Mouse (Mus musculus) layer of hippocampus, adult 11-12 months (tissue): Measurements from ENCODE around the gene Copa.

Experiments
- DNase-seq: peaks from one replicate; pipeline ENCODE4 v3.0.0; 2022; ENCODE audit warnings: low spot score

Copa gene

DNA sequence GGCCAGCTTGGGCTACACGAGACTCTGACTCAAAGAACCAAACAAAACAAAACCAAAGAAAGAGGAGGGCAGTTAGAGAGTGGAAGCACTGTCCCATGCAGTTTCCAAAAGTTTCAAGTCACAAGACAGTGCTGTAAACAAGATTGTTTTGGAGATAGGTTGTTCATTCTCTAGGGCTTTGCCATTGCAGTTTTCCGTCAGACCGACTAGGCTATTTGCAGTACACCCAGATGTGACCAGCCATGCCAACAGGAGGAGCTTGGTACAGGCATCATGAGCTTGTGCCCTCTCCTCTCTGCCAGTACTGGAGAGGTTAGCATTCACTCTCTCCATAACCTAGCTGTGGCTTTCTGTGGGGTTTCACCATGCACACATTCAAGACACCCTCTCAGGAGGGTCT, 11.2 kb downstream of the Copa start:
- no peak for DNase-seq

DNA sequence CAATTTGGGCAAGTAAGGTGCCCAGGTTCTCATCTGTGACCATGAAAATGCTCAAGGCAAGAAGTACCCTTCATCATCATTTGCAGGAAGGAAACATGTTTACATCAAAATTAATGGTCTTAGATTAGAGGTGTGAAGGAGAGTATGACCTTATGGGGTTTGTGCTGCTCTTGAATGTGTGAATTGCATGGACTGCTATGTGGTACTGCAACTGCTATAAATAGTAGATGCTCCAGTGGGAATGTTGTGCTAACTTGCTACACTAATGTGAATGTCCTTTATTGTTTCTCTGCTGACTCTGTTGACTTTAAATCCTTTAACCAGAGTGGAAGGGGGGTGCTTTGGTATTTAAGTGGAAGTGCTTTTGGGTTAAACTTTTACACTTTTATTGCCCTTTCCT, 12.0 kb downstream of the Copa start:
- DNase-seq = no peak

DNA sequence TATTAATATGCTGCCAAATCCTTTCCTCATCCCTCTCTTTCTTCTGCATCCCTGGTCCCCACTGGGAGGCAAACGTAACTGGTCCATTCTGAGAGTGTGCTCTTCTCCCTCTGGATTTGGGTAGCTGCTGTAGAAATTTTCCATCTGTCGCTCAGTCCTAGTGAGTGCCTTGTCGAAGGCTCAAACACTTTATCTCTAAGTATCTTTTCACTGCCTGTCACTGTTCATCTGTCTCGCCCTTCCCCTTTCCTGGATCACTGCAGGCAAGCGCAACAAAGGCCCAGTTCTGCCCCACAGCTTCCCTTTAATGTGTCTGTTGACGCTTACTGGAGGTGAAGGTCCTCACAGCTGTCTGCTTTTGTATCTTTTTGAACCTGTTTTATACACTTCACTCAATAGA, 12.9 kb downstream of the Copa start:
- DNase-seq = no peak

DNA sequence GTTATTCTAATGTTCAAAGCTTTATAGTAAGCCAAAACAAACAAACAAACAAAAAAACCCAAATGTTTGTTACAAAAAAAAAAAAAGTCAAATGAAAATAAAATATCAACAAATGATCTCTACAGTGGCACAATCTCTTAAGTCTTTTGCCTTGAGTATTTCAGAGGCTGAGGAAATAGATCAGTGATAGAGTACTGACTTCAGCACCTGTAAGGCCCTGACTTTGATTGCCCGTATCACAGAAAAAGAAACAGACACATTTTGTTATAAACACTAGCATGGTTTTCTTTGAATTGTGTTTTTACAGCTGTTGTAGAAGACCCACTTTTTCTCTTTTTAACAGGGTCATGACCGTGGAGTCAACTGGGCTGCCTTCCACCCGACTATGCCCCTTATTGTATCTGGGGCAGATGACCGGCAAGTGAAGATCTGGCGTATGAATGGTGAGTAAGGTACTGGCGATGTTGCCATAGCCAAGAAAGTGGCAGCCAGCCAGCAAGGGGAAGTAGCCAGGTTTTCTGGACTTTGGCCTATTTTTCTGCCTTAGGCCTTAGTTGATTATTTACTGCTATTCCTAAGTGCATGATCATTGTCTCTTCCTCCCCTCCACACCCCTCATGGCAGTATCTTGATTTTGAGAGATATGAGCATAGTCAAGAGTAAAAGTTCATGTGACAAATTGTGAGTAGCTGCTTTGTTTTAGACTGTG, 17.1 kb downstream of the Copa start:
- no peak for DNase-seq

DNA sequence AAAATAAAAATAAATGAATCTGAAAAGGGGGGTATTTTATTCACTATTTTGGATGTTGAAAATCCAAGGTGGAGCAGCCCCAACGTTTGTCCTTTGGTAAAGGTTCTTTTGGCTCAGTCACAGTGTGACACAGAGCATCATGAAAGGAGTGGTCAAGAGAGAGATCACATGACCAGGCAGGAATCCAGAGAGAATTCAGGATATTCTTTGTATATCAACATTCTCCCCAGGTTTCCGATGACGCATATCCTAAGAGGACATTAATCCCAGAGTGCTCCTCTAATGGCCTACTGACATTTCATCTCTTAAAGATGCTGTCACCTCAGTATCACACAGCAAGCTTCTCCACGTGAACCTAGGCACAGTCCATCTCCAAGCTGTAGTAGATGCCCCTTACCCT, 21.3 kb downstream of the Copa start:
- DNase-seq = no peak

DNA sequence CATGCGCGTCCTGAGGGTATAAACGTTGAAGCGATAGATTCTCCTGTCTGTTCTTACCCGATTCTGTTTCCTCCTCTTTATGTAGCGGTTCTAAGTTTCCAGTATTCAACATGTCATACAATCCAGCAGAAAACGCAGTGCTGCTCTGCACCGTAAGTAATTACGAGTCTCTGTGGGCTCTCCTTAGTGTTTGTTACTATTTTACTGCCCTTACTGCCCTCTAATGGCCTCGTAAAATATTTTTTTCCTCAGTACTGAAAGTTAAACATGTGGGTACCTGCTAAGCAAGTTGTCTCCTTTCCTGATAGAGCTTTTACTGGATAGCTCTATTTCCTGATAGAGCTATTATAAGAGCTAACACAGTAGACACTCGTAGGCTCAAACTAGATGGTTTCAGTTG, 22.8 kb downstream of the Copa start:
- DNase-seq = no peak

DNA sequence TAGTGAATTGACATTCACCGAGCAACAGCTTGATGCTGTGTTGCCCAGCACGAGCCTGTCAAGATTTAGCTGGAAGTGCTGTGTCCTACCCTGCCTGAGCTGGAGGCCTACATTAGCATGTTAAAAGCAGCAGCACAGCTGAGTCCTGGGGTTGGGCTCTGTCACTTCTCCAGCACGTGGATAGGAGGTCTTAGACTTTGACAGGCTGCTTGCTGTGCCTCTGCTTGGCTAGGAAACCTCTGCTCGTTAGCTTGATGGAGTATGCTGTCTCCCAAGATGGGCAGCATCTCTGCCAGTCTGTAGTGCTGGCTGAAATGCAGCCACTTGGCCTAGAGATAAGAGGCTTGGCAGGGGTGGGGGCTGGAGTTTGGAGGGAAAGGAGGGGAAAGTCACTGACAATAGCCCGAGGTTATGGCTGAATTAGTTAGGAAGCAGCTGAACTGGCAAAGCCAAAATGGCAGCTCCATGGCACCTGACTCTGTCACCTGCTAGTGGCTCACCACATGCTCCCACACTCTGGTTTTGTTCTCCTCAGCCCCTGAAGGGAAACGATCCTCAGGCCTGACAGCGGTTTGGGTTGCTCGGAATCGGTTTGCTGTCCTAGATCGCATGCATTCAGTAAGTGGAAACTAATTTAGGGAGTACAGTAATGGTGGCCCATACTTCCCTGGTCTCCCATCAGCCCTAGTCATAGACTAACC, 25.6 kb downstream of the Copa start:
- no peak for DNase-seq

DNA sequence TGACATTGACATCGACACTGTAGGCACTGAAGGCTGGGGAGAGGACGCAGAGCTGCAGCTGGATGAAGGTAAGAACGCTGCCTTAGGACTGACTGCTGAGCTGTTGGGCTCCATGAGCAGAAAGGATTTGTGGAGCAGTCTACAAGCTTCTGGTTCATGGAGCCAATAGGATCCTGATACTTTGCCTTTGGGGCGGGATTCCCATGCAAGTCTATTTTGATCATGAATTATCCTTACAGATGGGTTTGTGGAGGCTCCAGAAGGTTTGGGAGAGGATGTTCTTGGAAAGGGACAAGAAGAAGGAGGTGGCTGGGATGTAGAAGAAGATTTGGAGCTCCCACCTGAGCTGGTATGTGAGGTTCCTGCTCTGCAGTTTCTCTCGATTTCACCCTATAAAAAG, 34.6 kb downstream of the Copa start:
- peak; percentile 29 for DNase-seq

DNA sequence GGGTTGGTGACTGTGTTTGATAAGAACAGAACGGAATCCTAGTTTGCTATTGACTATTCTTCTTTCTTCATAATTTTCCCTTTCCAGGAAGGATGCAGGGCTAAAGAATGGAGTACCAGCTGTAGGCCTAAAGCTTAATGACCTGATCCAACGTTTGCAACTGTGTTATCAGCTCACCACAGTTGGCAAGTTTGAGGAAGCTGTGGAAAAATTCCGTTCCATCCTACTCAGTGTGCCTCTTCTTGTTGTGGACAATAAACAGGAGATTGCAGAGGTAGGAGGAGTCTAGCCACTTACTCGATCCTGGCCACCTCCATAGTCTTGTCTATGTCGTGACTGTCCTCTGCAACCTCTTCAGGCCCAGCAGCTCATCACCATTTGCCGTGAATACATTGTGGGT, 36.8 kb downstream of the Copa start:
- no peak for DNase-seq

DNA sequence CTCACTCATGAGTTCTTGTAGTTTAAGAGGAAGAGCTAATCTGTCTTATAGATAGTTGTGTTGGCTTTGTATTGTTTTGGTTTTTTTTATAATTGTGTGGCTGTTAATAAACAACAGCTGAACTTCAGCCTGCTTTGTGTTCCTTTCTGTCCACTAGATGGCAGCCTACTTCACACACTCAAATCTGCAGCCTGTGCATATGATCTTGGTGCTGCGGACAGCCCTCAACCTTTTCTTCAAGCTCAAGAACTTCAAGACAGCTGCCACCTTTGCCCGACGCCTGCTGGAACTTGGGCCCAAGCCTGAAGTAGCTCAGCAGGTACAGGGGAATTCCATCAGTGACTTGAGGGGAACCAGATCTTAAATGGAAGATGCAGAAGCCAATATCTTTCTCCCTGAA, 37.4 kb downstream of the Copa start:
- DNase-seq = peak; percentile 55

DNA sequence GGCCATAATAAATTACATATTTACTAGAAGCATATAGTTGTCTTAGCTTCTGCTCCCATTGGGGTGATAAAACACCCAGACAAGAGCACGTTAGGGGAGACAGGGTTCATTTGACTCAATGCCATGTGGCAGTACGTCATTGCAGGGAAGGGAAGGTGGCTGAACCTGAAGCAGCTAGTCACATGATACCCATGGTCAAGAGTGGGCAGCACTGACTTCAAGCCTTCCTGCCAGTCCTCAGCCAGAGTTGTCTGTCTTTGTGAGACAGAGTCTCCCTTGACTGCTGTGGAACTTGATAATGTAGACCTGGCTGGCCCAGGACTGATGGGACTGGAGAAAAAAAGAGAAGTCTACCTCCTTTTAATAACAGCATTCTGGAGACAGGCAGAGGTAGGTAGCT, 40.3 kb downstream of the Copa start:
- DNase-seq = no peak

DNA sequence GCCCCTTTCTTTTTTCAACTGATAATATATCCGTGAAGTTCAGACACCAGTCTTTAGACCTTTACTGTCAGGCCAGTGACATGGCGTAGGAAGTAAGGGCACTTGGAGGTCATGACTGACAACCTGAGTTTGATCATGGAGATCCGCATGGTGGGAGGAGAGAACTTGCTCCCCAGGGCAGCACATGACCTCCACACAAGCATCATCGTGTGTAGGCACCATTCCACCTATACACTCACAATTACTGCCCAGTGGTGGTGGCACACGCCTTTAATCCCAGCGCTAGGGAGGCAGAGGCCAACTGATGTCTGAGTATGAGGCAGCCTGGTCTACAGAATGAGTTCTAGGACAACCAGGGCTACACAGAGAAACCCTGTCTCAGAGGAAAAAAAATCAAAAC, 42.2 kb downstream of the Copa start:
- DNase-seq = no peak

DNA sequence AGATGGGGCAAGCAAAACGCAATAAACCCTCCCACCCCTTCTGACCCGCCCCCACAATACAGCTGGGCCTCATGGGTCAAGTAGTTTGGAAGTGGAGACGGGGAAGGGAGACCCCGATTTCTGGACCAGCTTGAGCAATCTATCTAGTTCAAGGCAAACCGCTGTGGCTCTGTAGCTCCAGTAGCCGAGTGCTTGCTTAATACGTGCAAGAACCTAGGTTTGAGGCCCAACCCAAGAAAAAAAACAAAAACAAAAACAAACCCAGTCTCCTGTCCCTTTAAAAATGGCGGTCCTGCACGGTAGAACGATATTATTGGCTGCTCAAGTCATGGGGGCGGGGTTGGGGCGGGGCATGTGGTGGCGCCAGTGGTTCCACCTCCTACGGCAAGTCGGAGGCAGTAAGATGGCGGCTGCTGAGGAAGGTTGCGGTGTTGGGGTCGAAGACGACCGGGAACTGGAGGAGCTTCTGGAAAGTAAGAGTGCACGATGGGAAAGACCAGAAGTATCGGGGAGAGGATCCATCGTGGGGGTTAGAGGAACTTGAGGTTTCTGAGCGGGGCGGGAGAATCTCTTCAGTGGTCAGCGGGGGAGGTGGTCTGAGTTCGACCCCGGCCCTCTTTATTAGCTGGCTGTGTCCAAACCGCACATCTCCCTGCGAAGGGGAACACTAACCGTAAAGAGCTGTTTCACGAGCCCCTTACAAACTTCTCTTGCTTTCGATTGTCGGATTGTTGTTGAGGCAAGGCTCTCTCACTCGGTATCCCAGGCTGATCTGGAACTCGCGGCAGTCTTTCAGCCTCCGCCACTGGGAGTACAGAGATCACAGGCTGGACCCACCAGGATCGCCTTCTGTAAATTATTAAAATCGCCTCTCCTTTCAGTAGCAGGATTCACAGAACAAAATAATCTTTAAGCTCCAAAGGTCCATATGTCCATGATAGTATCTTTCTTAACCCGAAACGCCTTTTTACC, 44.3 kb downstream of the Copa start, which contains the start of gene Pex19:
TSS of gene Pex19 (plus strand) at position 380 of the 972 bp plus-strand sequence.
- DNase-seq = peak; percentile 66

DNA sequence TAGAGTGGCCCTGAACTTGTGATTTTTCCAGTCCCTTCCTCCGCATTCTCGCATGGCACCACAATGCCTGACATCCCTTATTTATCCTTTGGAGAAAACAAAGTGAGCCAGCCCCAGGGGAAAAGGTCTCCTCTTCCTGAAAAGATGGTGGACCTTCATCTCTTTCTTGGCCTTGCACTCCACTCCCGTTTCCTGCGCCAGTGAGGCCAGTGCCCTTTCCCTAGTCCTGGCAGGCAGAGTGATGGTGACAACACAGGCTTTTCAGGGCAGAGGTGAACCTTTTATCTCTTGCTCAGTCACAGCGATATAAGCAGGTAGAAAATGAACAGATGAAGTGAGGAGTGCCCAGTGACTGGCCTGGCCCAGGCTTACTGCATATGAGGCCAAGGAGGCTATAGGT, 45.2 kb downstream of the Copa start:
- no peak for DNase-seq

DNA sequence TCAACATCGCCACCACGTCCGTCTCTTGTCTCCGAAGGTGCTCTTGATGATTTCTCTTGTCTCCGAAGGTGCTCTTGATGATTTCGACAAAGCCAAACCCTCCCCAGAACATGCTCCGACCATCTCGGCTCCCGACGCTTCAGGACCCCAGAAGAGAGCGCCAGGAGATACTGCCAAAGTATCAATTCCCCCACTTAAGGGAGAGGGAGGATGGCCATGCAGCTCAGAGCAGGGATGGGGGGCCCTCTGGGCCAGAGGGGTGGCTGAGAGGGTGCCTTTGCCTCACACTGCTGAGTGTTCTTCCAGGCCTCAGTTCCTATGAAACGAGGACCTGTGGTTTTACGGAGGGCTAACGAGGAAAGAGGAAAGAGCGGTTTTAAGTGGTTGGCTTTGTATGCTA, 46.2 kb downstream of the Copa start:
- no peak for DNase-seq

DNA sequence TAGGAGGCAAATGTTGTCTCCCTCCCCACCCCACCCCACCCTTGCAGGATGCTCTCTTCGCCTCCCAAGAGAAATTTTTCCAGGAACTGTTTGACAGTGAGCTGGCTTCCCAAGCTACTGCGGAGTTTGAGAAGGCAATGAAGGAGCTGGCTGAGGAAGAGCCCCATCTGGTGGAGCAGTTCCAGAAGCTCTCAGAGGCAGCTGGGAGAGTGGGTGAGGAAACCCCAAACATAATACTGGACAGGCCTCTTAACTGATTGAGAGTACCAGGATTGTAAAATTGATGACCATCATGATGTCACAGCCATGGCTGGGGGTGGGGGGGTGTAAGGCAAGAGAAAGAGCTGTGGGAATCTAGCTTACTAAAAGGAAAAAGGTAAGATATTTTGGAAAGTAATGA, 46.8 kb downstream of the Copa start:
- DNase-seq = no peak

DNA sequence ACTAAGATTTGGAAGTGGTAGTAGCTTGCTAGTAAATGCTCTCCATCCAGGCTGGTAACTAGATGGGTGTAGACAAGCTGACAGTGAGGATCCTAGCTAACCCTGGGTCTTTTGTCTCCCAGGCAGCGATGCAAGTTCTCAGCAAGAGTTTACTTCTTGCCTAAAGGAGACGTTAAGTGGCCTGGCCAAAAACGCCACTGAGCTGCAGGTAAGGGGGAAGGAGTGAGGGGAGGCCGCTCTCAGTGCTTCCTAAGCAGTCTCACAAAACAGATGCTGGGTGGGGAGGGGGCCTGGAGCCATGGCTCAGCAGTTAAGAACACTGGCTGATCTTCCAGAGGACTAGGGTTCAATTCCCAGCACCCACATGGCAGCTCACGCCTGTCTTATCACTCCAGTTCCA, 47.5 kb downstream of the Copa start:
- DNase-seq = no peak

DNA sequence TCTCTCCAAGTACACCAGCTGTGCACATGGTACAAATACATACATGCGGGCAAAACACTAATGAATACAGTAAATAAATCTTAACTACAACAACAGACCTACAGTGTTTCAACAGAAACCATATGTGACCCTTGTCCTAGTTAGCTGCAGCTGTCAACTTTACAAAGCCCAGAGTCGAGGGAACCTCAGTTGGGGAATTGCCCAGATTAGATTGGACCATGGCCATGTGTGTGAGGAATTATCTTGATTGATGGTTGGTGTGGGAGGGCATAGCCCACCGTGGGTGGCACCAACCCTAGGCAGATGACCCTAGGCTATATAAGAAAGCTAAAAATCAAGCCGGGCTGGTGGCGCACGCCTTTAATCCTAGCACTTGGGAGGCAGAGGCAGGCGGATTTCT, 50.0 kb downstream of the Copa start:
- no peak for DNase-seq

DNA sequence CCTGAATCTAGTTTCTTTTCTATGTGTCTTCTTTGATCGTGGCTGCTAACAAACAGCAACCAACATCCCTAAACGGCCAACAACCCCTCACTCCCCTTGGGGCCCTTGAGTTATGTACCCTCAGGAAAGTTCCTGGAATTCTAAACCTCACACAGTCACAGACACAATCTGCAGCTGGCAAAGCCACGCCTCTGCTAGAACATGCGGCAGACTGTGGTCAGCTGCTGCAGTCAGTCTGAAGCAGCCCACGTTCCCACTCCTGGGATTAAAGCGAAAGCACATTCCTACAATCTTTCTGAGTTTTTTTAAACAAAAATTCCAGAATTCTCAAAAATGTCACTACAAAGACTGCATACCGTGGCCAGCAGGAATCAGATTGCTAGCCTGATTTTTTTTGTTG, 51.2 kb downstream of the Copa start:
- no peak for DNase-seq

DNA sequence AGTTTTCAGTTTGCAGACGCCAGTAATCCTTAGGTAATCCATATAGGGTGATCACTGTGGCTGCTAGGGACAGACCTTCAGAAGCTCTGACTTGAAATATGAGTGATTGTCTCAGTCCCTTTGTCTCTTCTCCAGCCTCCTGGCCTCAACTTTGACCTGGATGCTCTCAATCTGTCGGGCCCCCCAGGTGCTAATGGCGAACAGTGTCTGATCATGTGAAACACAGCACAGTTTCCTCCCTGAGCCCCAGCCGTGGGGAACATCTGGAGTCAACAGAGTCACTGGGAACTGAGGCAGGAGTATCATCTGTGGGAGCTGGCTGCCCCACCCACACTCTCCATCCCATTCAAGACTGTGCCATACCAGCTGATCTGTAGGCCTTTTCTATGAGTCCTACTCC, 51.7 kb downstream of the Copa start:
- no peak for DNase-seq

DNA sequence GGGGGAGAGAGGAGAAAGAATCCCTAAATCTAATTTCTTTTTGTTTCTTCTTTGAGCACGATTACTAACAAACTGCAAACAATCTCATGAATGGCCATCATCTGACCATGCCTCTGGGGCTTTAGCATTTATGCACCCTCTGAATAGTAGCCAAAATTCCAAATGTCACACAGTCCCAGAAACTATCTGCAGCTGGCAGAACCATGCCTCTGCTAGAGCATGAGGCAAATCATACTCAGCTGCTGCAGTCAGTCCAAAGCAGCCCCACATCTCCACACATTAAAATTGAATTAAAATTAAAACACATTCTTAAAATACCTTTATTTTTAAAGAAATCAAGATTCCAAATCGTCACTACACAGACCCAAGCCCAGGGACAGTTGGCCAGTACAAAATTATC, 57.8 kb downstream of the Copa start:
- DNase-seq = no peak

DNA sequence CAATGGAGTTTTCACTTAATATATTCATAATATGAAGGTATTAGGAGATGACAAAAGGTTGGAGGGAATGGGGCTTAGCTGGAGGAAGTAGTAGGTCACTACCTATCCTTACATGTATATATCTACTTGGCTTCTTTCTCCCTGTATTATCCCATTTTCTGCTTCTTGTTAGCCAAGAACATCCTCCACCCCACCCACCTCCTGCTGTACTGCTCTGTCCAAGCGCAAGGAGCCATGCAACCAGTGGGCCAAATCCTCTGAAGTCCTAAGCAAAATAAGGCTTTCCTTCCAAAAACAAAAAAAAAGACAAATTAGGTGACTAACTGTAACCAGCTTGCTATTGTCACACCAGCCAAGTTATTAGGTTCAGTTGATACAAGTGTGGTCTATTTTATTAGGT, 58.5 kb downstream of the Copa start:
- no peak for DNase-seq

DNA sequence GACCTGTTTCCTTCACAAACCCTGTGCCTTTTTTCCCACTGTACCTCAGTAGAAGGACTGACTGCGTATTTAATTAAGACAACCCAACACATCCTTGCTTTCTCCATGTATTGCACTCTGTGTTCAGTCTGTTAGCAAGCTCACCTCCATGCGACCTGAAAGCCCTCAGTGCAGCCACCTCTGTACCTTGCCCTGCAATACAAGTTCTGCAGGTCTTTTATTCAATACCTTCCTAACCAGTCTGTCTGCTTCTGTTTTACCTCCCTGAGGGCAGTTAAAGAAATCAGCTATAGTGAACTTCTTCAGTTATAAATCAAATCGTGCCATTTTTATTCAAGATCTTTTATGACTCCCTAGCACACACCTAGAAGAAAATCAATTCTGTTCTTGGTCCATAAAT, 59.2 kb downstream of the Copa start:
- DNase-seq = no peak
